Mouse (Mus musculus) heart, embryonic 16.5 days (tissue): Measurements from ENCODE around the gene Ier5l. TPM values are rescaled to one million over a fixed set of nuclear protein-coding genes. Genes with fewer than 3 reads are reported as not detected.
A peak's percentile ranks its signal among the peaks of the same experiment; 100 is the strongest.

Experiments used
- ATAC-seq: fragments of 200-750 bp; cut with Nextera tagmentation; replicated peaks from 2 replicates; pipeline ENCODE4 v1.8.0; 2017; ENCODE audit warnings: moderate number of reproducible peaks; ENCODE audit not compliant: insufficient read depth, low FRiP score; ENCODE audit errors: extremely low read depth
- H3K27ac ChIP-seq: fragments of 300-500 bp; sonication (generic); 2 replicates; pipeline ENCODE4 v1.5.1; 2014; ENCODE audit warnings: mild to moderate bottlenecking, low read length, control low read depth, moderate library complexity
- H3K27me3 ChIP-seq: fragments of 300-500 bp; sonication (generic); 2 replicates; pipeline ENCODE4 v1.6.1; 2014; ENCODE audit warnings: low read length, mixed read lengths; ENCODE audit not compliant: control insufficient read depth, insufficient read depth
- H3K36me3 ChIP-seq: fragments of 300-500 bp; sonication (generic); 2 replicates; pipeline ENCODE4 v1.6.1; 2014; ENCODE audit not compliant: control insufficient read depth, insufficient read depth
- H3K4me1 ChIP-seq: fragments of 300-500 bp; sonication (generic); 2 replicates; pipeline ENCODE4 v1.6.1; 2014; ENCODE audit warnings: low read length, mixed read lengths; ENCODE audit not compliant: control insufficient read depth, insufficient read depth
- H3K4me2 ChIP-seq: fragments of 300-500 bp; sonication (generic); 2 replicates; pipeline ENCODE4 v1.6.1; 2014; ENCODE audit warnings: low read depth, mild to moderate bottlenecking, control low read depth, low read length
- H3K4me3 ChIP-seq: fragments of 300-500 bp; sonication (generic); 2 replicates; pipeline ENCODE4 v1.5.1; 2014; ENCODE audit warnings: mild to moderate bottlenecking, control low read depth, low read length
- H3K9ac ChIP-seq: fragments of 300-500 bp; sonication (generic); 2 replicates; pipeline ENCODE4 v1.6.1; 2014; ENCODE audit warnings: low read length, control low read depth
- H3K9me3 ChIP-seq: fragments of 300-500 bp; sonication (generic); replicated peaks from 2 replicates; pipeline ENCODE4 v1.6.1; 2016; ENCODE audit warnings: low read length; ENCODE audit not compliant: control insufficient read depth
- WGBS: fragments of 180-500 bp; shearing (Covaris S2); extraction: QIAGEN DNeasy Blood & Tissue Kit; methylation state at CpG from one replicate; pipeline ENCODE4 v1.1.7; 2014; 5-methylcytosine and 5-hydroxymethylcytosine counted together
- polyA plus RNA-seq: library from polyadenylated mRNA; unstranded; fragments of >200 nt; fragmentation: Nextera tagmentation; extraction: Ambion mirVana; gene quantifications from 2 replicates; pipeline ENCODE4 v1.2.1, GENCODE M21; 2015

Ier5l gene
- polyA plus RNA-seq, 1 experiment from 2014 or later, result 0.72 TPM

DNA sequence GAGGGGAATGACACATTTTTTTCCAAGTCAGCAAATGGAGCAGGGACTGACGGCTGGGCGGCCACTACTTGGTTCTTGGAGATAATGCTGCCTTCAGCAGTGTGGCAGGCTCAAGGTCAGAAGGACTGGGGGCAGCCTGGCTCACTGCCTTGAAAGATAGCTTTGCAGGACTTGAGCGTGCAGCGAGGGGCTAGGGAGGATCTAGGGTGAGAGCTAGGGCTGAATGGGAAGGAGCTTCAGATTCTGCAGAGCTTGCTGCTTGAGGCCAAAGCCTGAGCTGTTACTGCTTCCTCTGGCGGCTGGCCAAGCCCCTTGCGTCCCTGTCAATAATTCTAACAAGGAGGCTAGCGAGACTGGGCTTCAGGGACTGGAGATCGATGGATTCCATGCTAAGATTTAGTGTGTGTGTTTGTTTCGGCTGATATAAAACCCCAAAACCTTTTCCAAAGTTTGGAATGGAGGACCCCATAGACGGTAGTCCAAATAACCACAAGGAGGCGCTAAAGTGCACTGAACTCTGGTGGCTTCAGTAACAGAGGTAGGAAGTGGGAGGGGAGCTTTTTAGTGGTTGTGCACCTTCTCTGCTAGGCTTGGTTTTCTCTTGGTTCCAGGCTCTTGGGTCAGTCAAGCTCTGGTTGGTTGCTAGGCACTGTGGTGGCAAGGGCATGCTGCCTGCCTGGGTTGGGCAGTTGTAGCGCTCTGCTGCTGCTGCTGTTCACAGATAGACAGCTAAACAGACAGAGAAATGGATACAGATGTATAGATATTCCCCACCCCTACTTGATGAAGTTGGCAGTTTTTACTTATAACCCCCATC, 33.1 kb downstream of the Ier5l start:
- H3K9me3 ChIP-seq, result no peaks in the 10 kb centered on the region
- peak overlapping the region; percentile 50 for H3K4me3 ChIP-seq
- peaks cover 67% of the 10 kb centered on the region for H3K4me1 ChIP-seq
- H3K27me3 ChIP-seq, result no peaks in the 10 kb centered on the region
- H3K36me3 ChIP-seq, result peaks cover 36% of the 10 kb centered on the region
- H3K9ac ChIP-seq, result peak overlapping the region; percentile 76
- ATAC-seq, result peak; percentile 56
- H3K27ac ChIP-seq, result peak overlapping the region; percentile 100
- peak overlapping the region; percentile 84 for H3K4me2 ChIP-seq
- 6% methylated on average over 12 of the region's 12 CpGs for WGBS

DNA sequence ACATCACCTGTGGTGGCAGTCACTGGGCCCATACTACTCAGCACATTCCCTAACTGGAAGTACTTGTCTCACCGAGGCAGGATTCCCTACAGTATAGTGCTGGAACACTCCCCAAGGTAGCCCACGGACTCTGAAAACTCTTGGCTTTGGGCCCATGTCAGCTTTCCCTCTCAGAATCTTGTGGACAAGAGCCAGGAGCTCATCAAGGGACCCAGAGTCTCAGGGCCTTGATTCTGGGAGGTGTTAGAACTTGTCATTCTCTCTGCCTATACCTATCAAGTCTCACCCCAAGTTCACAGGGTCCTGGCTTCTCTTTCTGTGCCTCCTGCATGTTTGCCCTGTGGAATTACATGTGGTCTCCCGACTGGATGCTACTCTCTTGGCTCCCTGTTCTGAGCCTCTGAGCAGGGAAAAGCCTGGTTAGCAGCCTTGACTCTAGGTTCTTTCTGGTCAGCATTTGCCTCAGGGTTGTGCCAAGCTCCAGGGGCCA, 33.8 kb downstream of the Ier5l start:
- Histone ChIP-seq H3K27ac (peak overlapping the region; percentile 100), H3K4me1 (peaks cover 60% of the 10 kb centered on the region), H3K9me3 (no peaks in the 10 kb centered on the region), H3K9ac (peak overlapping the region; percentile 76), H3K36me3 (peaks cover 33% of the 10 kb centered on the region), H3K4me2 (peak overlapping the region; percentile 84; the same call in 1 of the 2 replicates), H3K4me3 (no peak overlapping the region), H3K27me3 (no peaks in the 10 kb centered on the region)
- ATAC-seq, result peak; percentile 0; the same call in 1 of the 2 replicates
- 4% methylated on average over 3 of the region's 3 CpGs for WGBS

DNA sequence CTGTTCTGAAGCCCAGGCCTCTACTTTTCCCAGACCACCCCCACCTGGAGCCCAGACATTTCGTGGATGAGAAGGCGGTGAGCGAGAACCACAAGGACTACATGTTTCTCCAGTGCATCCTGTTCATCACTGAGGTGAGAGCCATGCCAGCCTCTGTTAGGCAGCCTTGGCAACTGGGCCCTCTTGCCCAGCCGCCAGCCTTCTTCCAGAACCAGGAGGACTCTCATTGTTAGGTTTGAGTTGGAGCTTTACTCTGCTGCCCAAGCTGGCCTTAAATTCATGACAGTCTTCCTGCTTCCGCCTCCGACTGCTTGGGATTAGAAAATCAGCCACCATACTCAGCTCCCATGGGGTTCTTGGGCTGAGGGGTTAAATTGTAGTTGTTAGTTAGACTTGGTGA, 34.4 kb downstream of the Ier5l start:
- peak overlapping the region; percentile 100 for H3K27ac ChIP-seq
- H3K36me3 ChIP-seq, result peaks cover 33% of the 10 kb centered on the region
- H3K27me3 ChIP-seq, result no peaks in the 10 kb centered on the region
- WGBS, result 86% methylated on average over 6 of the region's 6 CpGs
- H3K9ac ChIP-seq, result peak overlapping the region; percentile 76
- no peak overlapping the region for H3K4me3 ChIP-seq
- no peak overlapping the region for H3K4me2 ChIP-seq
- H3K9me3 ChIP-seq, result no peaks in the 10 kb centered on the region
- H3K4me1 ChIP-seq, result peaks cover 54% of the 10 kb centered on the region
- ATAC-seq, result no peak

DNA sequence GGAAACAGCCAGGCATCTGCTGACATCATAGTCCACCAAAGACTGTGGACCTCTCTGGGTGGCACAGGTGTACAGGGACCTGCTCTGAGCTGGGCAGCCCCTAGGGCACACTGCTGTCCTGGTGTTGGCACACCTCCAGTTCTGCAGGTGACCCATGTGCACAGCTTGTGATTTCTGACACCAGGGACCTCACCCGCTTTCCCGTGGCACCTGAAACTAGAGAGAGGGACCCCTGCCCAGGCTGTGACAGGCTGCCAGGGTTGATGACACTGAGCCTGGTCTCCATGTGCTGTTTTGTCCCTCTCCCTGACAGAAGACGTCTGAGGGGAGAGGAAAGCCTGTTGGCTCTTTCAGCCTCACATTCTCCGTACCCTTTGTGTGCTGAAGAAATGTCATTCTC, 36.2 kb downstream of the Ier5l start:
- Histone ChIP-seq H3K9me3 (no peaks in the 10 kb centered on the region), H3K27me3 (no peaks in the 10 kb centered on the region), H3K36me3 (peaks cover 45% of the 10 kb centered on the region), H3K4me2 (no peak overlapping the region), H3K4me3 (no peak overlapping the region), H3K9ac (no peak overlapping the region), H3K27ac (no peak overlapping the region), H3K4me1 (peaks cover 36% of the 10 kb centered on the region)
- ATAC-seq, result no peak
- 91% methylated on average over 4 of the region's 4 CpGs for WGBS

DNA sequence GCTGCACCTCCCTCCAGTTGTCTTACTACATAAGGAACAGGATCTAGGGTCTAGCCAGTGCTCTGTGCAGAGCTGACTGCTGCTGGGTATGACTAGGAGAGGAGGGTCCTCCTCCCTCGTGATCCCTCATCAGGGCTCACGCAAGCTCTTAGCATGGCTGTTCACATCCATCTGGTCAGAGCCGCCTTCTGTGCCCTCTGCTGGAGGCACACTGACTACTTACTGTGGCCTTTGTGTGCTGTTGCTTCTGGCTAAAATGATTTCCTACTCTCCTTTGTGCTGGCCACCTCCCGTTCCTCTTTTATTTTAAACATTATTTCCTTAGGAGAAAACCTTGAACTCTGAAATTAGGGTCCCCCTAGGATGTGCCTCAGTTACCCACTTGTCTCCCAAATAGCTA, 37.2 kb downstream of the Ier5l start:
- no peak for ATAC-seq

DNA sequence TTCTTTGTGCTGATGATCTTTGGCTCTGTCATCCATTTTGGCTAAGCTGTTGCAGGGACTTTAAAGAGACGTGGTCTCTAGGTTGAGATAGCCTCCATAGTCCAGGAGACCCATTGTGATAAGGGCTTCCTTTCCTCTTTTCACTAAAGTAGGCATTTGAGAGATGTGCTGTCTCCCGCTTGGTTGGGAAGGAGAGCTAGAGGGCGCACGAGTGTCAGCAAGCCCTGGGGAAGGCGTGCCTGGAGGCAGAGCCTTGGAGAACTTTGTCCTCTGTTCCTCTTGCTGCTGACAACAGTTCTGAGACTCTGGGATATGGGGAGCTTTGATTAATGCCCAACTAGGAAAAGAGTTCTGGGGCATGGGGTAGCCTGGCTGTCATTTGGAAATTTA, 37.9 kb downstream of the Ier5l start:
- no peak overlapping the region for H3K9ac ChIP-seq
- H3K4me1 ChIP-seq, result peaks cover 23% of the 10 kb centered on the region
- no peak overlapping the region for H3K4me2 ChIP-seq
- H3K9me3 ChIP-seq, result no peaks in the 10 kb centered on the region
- 66% methylated on average over 5 of the region's 5 CpGs for WGBS
- H3K27me3 ChIP-seq, result no peaks in the 10 kb centered on the region
- H3K4me3 ChIP-seq, result no peak overlapping the region
- H3K36me3 ChIP-seq, result peaks cover 59% of the 10 kb centered on the region
- ATAC-seq, result no peak
- H3K27ac ChIP-seq, result no peak overlapping the region

More for the DNA sequence above, 37.2 kb downstream of the Ier5l start:
- Histone ChIP-seq H3K27me3 (no peaks in the 10 kb centered on the region), H3K4me1 (peaks cover 27% of the 10 kb centered on the region), H3K9ac (no peak overlapping the region), H3K27ac (no peak overlapping the region), H3K4me3 (no peak overlapping the region), H3K9me3 (no peaks in the 10 kb centered on the region), H3K36me3 (peaks cover 55% of the 10 kb centered on the region), H3K4me2 (no peak overlapping the region)
- 79% methylated on average over 4 of the region's 4 CpGs for WGBS

DNA sequence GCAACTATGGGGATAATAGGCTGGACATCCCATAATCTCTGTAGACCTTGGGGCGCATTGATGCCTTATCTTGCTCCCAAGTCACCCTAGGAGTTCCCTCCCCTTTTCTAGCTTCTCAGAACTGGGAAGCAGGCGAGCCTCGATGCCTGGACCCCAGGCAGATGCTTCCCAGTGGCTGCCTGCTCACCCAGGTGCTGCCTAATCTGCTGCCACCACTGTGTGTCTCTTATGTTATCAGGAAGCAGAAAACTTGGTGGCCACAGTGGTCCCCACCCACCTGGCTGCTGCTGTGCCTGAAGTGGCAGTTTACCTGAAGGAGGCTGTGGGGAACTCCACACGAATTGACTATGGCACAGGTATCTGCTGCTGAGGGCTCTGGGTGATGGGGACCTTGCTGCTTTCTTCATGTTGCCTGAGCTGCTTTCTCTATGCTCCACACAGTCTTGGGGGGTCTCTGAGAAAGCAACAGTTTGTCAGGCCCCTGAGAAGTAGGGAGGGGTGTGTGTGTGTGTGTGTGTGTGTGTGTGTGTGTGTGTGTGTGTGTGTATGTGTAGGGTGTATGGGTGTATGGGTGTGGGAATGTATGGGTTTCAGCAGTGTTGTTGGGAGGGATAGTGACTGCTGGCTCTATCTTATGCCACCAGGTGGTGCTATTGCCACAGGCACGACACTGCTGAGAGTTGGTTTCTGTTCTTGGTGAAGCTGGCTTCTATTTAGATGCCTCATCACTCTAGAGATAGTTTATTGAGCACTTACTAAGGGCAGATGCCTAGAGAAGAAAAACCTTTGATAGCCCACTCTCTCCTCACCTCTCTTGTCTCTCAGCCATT, 38.5 kb downstream of the Ier5l start:
- peak; percentile 37 for ATAC-seq
- no peak overlapping the region for H3K4me3 ChIP-seq
- no peak overlapping the region for H3K9ac ChIP-seq
- H3K9me3 ChIP-seq, result no peaks in the 10 kb centered on the region
- H3K27me3 ChIP-seq, result no peaks in the 10 kb centered on the region
- H3K27ac ChIP-seq, result no peak overlapping the region
- H3K4me2 ChIP-seq, result no peak overlapping the region
- H3K4me1 ChIP-seq, result peaks cover 16% of the 10 kb centered on the region
- peaks cover 62% of the 10 kb centered on the region for H3K36me3 ChIP-seq
- WGBS, result 46% methylated on average over 5 of the region's 5 CpGs

DNA sequence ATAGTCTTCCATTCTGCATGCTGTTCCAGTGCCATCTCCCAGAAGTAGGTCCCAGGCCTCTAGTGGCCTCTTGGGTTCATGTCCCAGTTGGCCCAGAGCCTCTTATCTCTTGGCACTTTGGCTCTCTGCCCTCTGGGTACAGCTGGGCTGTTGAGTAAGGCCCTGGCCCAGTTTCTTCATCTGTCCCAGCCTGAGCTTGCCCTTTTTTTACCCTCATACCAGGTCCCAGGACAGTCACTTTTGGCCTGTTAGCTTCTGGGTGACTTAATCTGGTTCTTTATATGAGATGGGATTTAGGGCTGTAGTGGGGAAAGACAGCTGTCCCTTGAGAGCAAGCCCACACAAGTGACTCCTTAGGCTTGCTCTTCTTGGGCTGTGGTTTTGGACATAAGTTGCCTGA, 44.9 kb downstream of the Ier5l start:
- ATAC-seq, result no peak
- peaks cover 60% of the 10 kb centered on the region for H3K36me3 ChIP-seq
- no peak overlapping the region for H3K9ac ChIP-seq
- H3K9me3 ChIP-seq, result no peaks in the 10 kb centered on the region
- no peak overlapping the region for H3K27ac ChIP-seq
- no peak overlapping the region for H3K4me3 ChIP-seq
- H3K27me3 ChIP-seq, result no peaks in the 10 kb centered on the region
- H3K4me2 ChIP-seq, result no peak overlapping the region
- H3K4me1 ChIP-seq, result peaks cover 6% of the 10 kb centered on the region; the same call in 1 of the 2 replicates
